Mouse (Mus musculus) hindbrain, embryonic 14.5 days (tissue): ENCODE results near the gene Insl3. TPM values are rescaled to one million over a fixed set of nuclear protein-coding genes. Genes with fewer than 3 reads are reported as not detected.
A peak's percentile ranks its signal among the peaks of the same experiment; 100 is the strongest.
"Not testable (repeated sequence)": the region's sequence is repeated elsewhere in the genome, so short reads cannot be mapped to it uniquely, and the experiment has no call there.

Experiments
- ATAC-seq: fragments of 200-750 bp; cut with Nextera tagmentation; 2 replicates; pipeline ENCODE4 v1.8.0; 2017; ENCODE audit warnings: moderate number of reproducible peaks, mild to moderate bottlenecking, moderate TSS enrichment, moderate library complexity; ENCODE audit not compliant: low FRiP score
- DNase-seq: peaks from one replicate; pipeline ENCODE4 v3.0.0-alpha.2; 2015; ENCODE audit warnings: low spot score
- H3K27ac ChIP-seq: fragments of 300-500 bp; sonication (generic); 2 replicates; pipeline ENCODE4 v1.5.1; 2014; ENCODE audit warnings: mild to moderate bottlenecking, moderate library complexity
- H3K27me3 ChIP-seq: fragments of 300-500 bp; sonication (generic); 2 replicates; pipeline ENCODE4 v1.6.1; 2014; ENCODE audit warnings: mild to moderate bottlenecking, low read length, mixed read lengths; ENCODE audit not compliant: control insufficient read depth, insufficient read depth
- H3K36me3 ChIP-seq: fragments of 300-500 bp; sonication (generic); replicated peaks from 2 replicates; pipeline ENCODE4 v1.6.1; 2014; ENCODE audit not compliant: control insufficient read depth, insufficient read depth
- H3K4me1 ChIP-seq: fragments of 300-500 bp; sonication (generic); replicated peaks from 2 replicates; pipeline ENCODE4 v1.6.1; 2014; ENCODE audit warnings: antibody characterized with exemption, low read length, mixed read lengths; ENCODE audit not compliant: control insufficient read depth, insufficient read depth
- H3K4me2 ChIP-seq: fragments of 300-500 bp; sonication (generic); replicated peaks from 2 replicates; pipeline ENCODE4 v1.6.1; 2014; ENCODE audit warnings: mild to moderate bottlenecking, moderate library complexity
- H3K4me3 ChIP-seq: fragments of 300-500 bp; sonication (generic); replicated peaks from 2 replicates; pipeline ENCODE4 v1.5.1; 2014; ENCODE audit warnings: mild to moderate bottlenecking, low read length
- H3K9ac ChIP-seq: fragments of 300-500 bp; sonication (generic); 2 replicates; pipeline ENCODE4 v1.6.1; 2014
- H3K9me3 ChIP-seq: fragments of 300-500 bp; sonication (generic); 2 replicates; pipeline ENCODE4 v1.6.1; 2016; ENCODE audit warnings: low read length; ENCODE audit not compliant: control insufficient read depth
- WGBS: fragments of 180-500 bp; shearing (Covaris S2); extraction: QIAGEN DNeasy Blood & Tissue Kit; methylation state at CpG from one replicate; pipeline ENCODE4 v1.1.7; 2014; 5-methylcytosine and 5-hydroxymethylcytosine counted together
- polyA plus RNA-seq: library from polyadenylated mRNA; unstranded; fragments of >200 nt; fragmentation: Nextera tagmentation; extraction: Ambion mirVana; gene quantifications from 2 replicates; pipeline ENCODE4 v1.2.1, GENCODE M21; 2014

Gene Insl3
- polyA plus RNA-seq, 1 experiment from 2014 or later: 1.4 TPM

DNA sequence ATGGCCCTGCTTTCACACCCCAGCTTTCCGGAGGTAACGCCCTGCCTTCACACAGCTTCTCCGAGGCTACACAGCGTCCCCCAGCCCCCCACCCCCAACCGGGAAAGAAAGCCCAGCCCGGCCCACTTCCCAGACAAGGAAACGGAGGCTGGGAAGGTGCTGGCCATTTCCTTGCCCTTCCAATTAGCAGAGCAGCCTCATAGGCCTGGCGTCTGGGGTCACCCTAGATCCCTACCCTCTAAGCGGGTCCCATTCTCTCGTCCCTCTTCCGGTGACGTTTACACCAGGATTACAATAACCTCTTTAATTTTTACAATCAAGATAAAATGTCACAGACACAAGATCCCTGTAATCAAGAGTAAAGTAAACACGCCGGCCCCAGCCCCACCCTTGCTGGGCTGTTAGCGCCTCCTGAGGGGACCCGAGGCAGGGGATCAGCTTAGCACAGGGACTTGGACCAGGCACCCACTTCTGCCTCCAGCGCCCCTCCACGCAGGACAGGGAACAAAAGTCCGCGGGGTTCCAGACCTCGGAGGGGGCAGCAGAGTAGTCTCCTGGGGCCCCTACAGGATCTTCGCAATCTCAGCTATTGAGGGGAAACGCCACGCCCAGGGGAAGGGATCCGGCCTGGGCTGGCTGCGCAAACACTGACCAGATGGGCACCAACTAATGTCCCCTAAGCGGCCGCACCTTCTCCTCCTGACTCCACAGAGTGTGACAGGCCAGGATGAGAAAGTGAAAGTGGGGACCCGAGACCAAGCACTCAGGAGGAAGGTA is 11.7 kb downstream of the Insl3 start:
- Histone ChIP-seq H3K9ac (no peak overlapping the region), H3K9me3 (no peaks in the 10 kb centered on the region), H3K4me2 (peak overlapping the region; percentile 15), H3K4me1 (no peaks in the 10 kb centered on the region), H3K27me3 (peaks cover 61% of the 10 kb centered on the region), H3K36me3 (no peaks in the 10 kb centered on the region), H3K27ac (no peak overlapping the region), H3K4me3 (peak overlapping the region; percentile 4; the same call in 1 of the 2 replicates)
- DNase-seq: no peak
- 12% methylated on average over 29 of the region's 29 CpGs for WGBS
- ATAC-seq: no peak

DNA sequence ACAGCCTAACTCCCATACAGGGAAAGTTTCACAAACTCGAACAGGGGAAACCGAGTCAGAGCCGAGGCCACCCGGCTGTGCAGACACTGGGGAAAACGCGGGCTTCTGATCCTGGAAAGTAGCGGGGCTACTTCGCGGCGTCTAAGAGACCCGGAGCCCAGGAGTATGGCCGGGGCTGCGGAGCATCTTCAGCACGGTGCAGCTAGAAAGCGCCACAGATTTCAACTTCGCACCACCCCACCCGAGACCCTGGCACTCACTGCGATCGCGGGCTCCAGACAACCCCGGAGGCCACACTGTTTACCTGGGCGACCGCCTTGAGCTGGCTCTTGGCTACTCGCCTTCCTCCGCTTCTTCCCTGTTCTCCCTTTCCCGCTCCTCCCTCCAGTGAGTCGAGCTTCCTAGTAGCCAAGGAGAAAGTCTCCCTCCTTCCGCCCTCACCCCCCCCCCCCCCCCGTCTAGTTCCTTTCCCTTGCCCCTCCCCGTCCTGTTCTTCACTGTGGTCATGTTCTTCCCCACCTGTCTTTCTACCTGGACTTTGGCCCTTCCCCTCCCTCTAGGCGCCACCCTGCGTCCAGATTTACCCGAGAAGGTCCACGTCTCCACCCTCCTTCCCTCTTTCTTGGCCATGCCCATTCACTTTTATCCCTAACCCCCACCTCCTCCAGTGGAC is 12.5 kb downstream of the Insl3 start, which contains the start of gene B3gnt3:
Gene B3gnt3 (minus strand): TSS at position 376 of the 673 bp plus-strand sequence.
- Histone ChIP-seq H3K27ac (no peak within 1 kb of the TSS), H3K4me1 (no peaks in the 10 kb centered on the region), H3K4me2 (peak within 1 kb of the TSS; percentile 15), H3K9me3 (no peaks in the 10 kb centered on the region), H3K27me3 (peaks cover 57% of the 10 kb centered on the region), H3K9ac (no peak within 1 kb of the TSS), H3K36me3 (no peaks in the 10 kb centered on the region), H3K4me3 (peak within 1 kb of the TSS; percentile 4; the same call in 1 of the 2 replicates)
- 20% methylated on average over 33 of the region's 34 CpGs for WGBS
- no peak for ATAC-seq
- no peak for DNase-seq

DNA sequence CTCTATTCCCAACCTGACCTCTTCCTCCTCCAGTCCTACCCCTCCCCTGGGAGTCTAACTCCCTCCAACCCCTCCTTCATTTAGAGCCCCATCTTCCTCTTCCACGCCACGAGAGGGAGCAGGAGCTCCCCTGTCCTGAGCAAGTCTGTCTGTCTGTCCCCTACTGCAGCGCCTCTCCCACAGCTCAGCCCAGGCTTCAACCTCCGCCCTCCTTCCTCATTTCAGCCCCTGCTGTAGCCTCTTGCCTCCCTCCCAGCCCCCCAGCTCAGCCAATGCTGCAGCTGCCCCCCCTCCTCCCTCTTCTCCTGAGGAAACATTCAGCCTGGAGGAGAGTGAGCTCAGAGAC is 13.0 kb downstream of the Insl3 start:
- H3K9me3 ChIP-seq: no peaks in the 10 kb centered on the region
- 31% methylated on average over 4 of the region's 4 CpGs for WGBS
- ATAC-seq: no peak
- no peak for DNase-seq
- H3K4me1 ChIP-seq: no peaks in the 10 kb centered on the region
- H3K27ac ChIP-seq: no peak overlapping the region
- H3K4me2 ChIP-seq: no peak overlapping the region
- no peaks in the 10 kb centered on the region for H3K36me3 ChIP-seq
- H3K4me3 ChIP-seq: no peak overlapping the region
- H3K27me3 ChIP-seq: peaks cover 52% of the 10 kb centered on the region
- H3K9ac ChIP-seq: no peak overlapping the region

GRCm38 (mm10) chr8:71702923-71703322 is 13.9 kb downstream of the Insl3 start:
- no peak overlapping the region for H3K9ac ChIP-seq
- no peak overlapping the region for H3K4me3 ChIP-seq
- no peak for DNase-seq
- no peaks in the 10 kb centered on the region for H3K9me3 ChIP-seq
- no peak overlapping the region for H3K27ac ChIP-seq
- peaks cover 52% of the 10 kb centered on the region for H3K27me3 ChIP-seq
- H3K4me1 ChIP-seq: no peaks in the 10 kb centered on the region
- no peak for ATAC-seq
- no peaks in the 10 kb centered on the region; the same call in 1 of the 2 replicates for H3K36me3 ChIP-seq
- no peak overlapping the region for H3K4me2 ChIP-seq
- WGBS: 87% methylated on average over 3 of the region's 3 CpGs

GRCm38 (mm10) chr8:71703400-71703799 is 14.4 kb downstream of the Insl3 start:
- H3K9me3 ChIP-seq, DNase-seq, H3K27ac ChIP-seq, H3K4me1 ChIP-seq, H3K36me3 ChIP-seq, H3K4me2 ChIP-seq, H3K9ac ChIP-seq, ATAC-seq, H3K4me3 ChIP-seq: not testable (repeated sequence)
- H3K27me3 ChIP-seq: peaks cover 50% of the 10 kb centered on the region

DNA sequence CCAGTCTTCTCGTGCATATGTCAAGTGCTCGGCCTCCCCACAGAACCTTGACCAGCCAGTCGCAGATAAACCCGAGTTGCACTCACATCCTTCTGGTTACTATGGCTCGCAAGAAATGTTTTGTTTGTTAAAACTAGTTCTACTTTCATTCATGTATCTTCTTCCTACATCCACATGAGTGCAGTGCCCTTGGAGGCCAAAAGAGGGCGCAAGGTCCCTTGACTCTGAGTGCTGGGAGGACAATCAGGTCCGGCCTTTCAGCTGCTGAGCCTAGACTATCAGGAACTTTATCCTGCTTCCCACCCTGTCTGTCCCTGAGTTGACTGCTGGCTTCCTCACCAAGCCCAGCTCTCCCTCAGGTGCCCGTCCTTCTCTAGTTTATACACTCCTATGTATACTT is 18.9 kb downstream of the Insl3 start:
- WGBS: 42% methylated on average over 8 of the region's 8 CpGs
- H3K27me3 ChIP-seq: peaks cover 20% of the 10 kb centered on the region
- ATAC-seq: no peak

GRCm38 (mm10) chr8:71709134-71709799 is 20.3 kb downstream of the Insl3 start:
- ATAC-seq: peak; percentile 4; the same call in 1 of the 2 replicates
- no peak overlapping the region for H3K9ac ChIP-seq

More for the DNA sequence above, 18.9 kb downstream of the Insl3 start:
- Histone ChIP-seq H3K9me3 (no peaks in the 10 kb centered on the region), H3K36me3 (peaks cover 19% of the 10 kb centered on the region), H3K27ac (no peak overlapping the region), H3K4me3 (no peak overlapping the region), H3K4me2 (no peak overlapping the region), H3K9ac (no peak overlapping the region), H3K4me1 (0 out of 2 replicates have a peak, but pooled peaks cover 9% of the 10 kb centered on the region)
- peak; percentile 62 for DNase-seq

DNA sequence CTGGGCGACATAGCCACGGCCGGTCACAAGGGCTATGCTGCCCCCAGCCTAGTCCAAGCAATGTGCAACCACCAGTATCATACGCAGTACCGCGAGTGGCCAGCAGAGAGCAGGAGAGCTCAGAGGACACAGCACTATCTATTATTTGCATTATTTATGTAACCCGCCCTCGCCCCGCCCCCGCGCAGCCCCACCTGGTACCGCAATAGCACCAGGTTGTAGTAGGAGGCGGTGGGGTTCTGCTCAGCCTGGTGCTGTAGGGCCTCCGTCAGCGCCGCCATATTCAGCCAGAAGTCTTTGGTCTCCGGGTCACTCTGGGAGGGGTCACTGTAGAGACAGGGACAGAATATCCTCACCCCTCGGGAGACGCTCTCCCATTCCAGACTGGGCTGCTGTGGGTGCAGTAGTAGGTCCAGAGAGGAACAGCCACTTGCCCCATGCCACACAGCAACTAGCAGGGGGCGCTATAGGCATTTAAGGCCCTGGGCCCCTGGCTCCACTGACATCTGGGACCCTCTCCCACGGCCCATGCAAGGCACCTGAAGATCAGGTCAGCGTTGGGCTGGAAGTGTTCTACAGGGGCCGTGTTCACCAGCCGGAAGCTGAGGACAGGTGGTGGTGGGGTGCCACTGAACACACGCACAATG is 20.9 kb downstream of the Insl3 start:
- Histone ChIP-seq H3K36me3 (peaks cover 39% of the 10 kb centered on the region), H3K9me3 (no peaks in the 10 kb centered on the region), H3K9ac (no peak overlapping the region), H3K4me2 (peak overlapping the region; percentile 44), H3K27ac (no peak overlapping the region), H3K4me3 (no peak overlapping the region), H3K27me3 (peaks cover 12% of the 10 kb centered on the region; the same call in 1 of the 2 replicates), H3K4me1 (0 out of 2 replicates have a peak, but pooled peaks cover 9% of the 10 kb centered on the region)
- ATAC-seq (peak; percentile 79), DNase-seq (peak; percentile 86)
- 20% methylated on average over 25 of the region's 25 CpGs for WGBS

More at GRCm38 (mm10) chr8:71709134-71709799, 20.3 kb downstream of the Insl3 start:
- 49% methylated on average over 25 of the region's 25 CpGs for WGBS
- H3K9me3 ChIP-seq: no peaks in the 10 kb centered on the region
- H3K27me3 ChIP-seq: peaks cover 12% of the 10 kb centered on the region; the same call in 1 of the 2 replicates
- H3K4me3 ChIP-seq: no peak overlapping the region
- H3K4me1 ChIP-seq: 0 out of 2 replicates have a peak, but pooled peaks cover 9% of the 10 kb centered on the region
- H3K27ac ChIP-seq: no peak overlapping the region
- H3K36me3 ChIP-seq: peaks cover 32% of the 10 kb centered on the region
- H3K4me2 ChIP-seq: 0 out of 2 replicates have a peak overlapping the region, but pooled peaks have one; percentile 44
- no peak for DNase-seq
